Mouse (Mus musculus): ENCODE measurements around the gene Mat1a. TPM values are rescaled to one million over a fixed set of nuclear protein-coding genes. Genes with fewer than 3 reads are reported as not detected.

Gene Mat1a
- total RNA-seq, 2 experiments from 2014 or later = not detected

DNA sequence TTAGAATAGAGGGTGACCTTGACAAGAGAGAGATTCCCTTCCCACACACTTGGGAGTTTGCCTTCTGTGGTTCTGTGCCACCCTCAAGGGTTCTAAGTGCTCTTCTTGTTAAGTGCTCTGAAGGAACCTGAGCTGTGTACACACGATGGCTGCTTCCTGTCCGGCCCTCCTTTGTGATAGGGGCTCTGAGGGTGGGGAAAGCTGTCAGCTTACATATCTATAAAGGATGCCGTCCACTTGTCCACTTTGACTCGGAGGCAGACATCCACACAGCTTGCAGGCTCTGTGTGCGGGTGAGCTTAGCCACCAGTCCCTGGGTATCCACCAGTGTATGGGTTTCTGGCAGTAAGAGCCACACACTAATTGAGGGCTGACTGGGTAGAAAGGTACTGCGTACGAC is 26.7 kb downstream of the Mat1a start, which contains the start of gene Sftpa1:
Gene Sftpa1 (plus strand): TSS at position 243 of the 400 bp plus-strand sequence.
- ATAC-seq (replicated peaks; ENCODE audit: low FRiP score, poor library complexity, severe bottlenecking) = no peak

DNA sequence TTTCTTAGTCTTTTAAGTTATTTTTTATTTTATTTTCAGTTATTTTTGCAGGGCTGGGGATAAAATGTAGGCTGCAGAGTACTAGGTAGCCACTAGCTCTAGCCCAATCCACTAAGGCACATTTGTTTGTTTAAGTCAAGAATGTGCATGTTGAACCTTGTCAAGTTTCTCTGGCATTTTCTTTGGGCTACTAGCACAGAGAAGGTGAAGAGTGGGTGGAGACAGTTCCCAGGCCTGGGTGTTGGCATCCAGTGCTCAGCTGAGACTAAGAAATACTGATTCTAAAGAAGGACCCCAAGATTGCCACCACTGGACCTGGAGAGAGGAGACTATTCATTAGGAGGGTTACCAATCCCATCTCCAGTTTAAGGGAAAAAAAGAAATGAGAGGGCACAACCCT is 32.2 kb downstream of the Mat1a start:
- no peak for ATAC-seq (replicated peaks; ENCODE audit: low FRiP score, poor library complexity, severe bottlenecking)

DNA sequence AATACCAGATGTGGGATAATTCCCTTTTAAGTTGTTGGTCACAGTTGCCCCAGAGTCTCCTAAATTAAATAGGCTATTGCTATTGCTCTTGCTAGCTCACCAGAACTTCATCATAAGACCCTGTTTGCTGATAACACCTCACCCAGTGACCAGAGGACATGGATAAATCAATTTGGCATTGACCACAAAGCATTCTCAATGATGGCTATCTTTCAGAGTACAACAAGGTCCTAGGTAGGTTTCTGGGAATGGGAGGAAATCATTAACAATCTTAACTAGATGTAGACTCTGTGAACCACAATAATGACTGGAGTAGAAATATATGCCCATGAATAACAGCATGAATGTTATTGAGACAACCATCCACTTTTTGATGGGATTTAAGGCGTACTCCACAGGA is 35.9 kb downstream of the Mat1a start:
- ATAC-seq (replicated peaks; ENCODE audit: low FRiP score, poor library complexity, severe bottlenecking) = no peak

DNA sequence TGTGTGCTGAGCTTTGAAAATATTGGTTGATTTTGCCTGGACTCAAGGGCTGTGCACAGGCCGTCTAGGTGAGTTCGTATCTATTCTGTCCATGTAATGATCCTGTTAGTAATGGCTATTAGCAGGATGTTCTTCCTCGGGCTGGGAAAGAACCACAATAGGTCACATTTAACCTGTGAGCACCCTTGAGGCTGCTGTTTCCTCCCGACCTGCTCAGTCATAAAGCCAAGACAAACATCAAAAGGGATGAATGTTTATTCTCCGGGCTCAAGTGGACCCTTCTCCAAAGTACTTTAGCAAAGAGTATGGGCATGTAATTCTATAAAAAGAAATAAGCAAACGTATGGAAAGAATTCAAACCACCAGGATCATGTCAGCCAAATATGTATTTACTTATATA is 41.2 kb downstream of the Mat1a start:
- ATAC-seq (replicated peaks; ENCODE audit: low FRiP score, poor library complexity, severe bottlenecking) = no peak

DNA sequence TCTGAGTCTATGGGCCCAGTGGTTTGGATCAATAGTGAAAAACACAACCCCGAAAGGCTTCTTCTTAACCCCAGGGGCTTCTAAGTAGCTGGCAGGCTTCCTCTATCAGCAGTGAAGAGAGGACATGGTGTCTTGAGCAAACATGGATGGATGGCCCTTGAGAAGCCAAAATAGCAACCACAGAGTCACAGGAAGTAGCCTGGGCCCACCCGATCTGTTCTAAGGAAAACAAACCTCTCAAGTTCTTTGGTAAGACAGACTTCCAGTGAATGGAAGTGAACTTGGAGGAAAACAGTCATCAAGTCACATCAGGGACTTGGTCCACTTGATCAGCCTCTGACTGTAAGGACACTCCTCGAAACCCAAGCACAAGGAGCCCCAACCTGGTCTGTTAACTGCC is 42.1 kb downstream of the Mat1a start:
- no peak for ATAC-seq (replicated peaks; ENCODE audit: low FRiP score, poor library complexity, severe bottlenecking)

DNA sequence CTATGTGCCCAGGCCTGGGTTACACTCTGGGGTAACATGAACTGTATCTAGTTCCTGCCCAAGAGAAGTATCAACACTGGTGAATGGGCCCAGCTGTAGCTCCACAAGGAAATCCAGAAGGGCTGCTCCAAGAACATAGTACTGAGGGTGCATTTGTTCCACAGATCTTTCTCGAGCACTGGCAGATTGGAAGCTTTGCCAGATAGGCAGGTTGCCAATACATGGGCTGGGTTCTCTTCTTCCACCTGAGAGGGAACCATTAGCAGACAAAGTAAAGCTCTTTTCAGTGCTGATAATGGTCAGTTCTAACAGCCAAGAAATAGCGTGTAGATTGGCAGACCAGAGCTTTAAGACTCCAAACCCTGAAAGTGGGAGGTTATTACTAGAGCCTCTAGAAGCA is 42.5 kb downstream of the Mat1a start:
- no peak for ATAC-seq (replicated peaks; ENCODE audit: low FRiP score, poor library complexity, severe bottlenecking)

DNA sequence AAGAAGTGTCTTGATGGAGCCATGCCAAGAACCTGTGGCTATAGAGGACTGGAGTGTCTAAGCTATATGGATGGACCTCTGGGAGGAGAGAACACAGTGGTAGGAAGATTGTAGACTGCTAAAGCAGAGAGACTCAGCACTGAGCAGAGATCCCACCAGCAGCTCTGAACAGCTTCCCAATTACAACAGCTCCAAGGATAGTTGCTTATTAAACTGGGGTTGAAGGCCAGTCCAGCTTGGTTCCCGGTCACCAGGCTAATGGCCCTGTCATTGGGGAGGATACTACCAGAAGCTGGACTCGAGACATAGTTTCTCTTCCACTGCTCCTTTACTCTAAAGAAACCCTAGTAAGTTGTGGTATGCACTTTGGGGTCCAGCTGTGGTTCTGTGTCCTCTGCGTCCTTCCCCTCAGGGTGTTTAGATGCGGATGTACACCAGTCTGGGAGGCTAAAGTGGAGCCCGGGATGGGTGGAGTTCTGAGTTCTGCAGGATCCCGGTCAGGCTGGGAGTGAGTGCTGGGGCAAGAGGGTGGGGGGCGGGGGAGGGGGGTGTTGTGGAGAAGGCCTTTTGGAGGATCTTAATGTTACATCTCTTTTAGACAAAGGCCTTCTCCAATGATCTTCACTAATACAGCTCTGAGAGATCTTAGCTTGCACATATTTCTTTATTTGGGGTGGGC is 46.5 kb downstream of the Mat1a start, which contains the start of gene Mbl1:
Gene Mbl1 (plus strand): TSS at position 239 of the 679 bp plus-strand sequence.
- no peak for ATAC-seq (replicated peaks; ENCODE audit: low FRiP score, poor library complexity, severe bottlenecking)

DNA sequence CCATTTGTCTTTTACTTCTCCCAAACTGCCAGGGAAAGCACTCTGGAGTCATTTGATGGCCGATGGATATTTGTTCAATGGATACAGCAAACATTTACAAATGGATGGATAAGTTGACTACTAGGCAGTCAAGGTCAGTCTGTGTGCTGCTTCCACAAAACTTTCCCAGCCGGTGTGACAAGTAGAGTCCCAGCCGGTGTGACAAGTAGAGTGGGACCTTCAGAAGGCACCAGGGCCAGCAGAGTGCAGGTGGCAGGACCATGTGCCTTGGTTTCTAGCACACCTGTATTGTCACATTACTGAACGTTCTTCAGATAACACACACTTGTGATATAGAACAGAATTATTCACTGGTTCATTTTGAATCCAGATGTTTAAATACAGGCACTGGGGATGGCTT is 55.2 kb downstream of the Mat1a start:
- no peak for ATAC-seq (replicated peaks; ENCODE audit: low FRiP score, poor library complexity, severe bottlenecking)

DNA sequence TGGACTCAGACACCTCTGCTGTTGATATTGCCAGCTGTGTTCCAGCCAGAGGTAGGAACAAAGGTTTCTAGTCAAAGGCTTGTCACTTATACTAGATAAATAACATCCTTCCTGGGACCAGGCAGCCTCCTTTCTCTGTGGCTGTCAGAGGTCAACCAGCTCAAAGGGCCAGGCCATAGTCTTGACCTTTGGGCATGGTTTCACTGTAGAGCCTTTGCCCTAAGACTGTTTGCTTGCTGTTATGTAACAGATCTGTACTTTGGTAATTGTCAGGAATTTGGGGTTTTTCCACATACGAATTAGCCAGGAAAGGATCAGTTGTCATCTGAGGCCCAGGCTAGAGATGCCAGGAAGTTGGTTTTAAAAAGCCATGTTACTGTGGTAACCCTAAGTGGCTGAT is 55.9 kb downstream of the Mat1a start:
- ATAC-seq (replicated peaks; ENCODE audit: low FRiP score, poor library complexity, severe bottlenecking) = no peak

DNA sequence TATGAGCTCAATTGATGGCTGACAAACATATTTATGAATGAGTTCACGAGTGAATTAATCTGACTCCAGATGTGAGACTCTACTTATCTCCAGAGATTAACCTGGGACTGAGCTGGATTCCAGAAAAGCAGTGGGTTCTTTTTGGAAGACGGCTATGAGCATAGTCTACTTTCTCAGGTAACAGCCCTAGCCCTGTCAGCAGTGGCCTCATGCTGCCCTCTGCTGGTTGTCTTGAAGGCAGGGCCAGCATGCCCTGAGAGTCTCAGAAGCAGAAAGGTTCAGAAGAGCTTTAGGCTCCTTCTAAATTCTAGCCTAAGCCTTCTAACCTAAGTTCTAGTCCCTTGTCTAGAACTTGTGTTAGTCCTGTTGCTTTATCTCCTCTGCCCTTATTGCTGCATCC is 57.8 kb downstream of the Mat1a start:
- no peak for ATAC-seq (replicated peaks; ENCODE audit: low FRiP score, poor library complexity, severe bottlenecking)

DNA sequence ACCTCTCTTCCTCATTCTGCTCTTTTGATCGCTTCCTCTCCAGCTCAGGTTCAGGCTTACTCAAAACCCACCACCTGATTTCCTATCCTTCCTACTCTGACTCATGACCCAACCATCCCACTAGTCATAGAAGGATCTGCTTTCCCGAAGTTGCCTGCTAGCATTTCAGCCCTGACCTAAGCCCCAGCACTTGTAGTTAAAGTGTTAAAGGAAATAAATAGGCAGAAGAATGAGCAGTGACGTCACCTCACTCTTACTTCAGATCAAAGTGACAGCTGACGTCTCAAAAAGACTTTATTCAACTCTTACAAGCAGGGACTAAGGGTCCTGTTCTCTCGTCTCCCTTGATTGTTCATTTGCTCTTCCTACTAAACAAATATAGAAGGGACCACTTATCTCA is 62.4 kb downstream of the Mat1a start:
- no peak for ATAC-seq (replicated peaks; ENCODE audit: low FRiP score, poor library complexity, severe bottlenecking)

DNA sequence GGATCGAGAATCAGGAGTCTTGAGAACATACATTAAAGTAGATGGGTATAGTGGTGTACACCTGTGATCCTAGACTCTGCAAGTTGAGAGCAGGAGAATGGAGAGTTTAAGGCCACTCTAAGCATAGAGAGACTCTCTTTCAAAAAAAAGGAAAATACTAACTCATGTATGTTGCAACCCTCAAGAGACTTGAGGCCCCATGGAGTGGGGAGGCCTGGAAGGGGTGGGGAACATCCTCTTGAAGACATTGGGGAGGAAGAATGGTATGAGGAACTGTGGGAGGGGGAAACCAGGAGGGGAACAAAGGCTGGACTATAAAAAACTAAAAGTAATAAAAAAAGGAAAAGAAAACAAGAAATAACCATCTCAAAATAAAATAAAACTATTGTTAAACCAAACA is 63.7 kb downstream of the Mat1a start:
- no peak for ATAC-seq (replicated peaks; ENCODE audit: low FRiP score, poor library complexity, severe bottlenecking)

DNA sequence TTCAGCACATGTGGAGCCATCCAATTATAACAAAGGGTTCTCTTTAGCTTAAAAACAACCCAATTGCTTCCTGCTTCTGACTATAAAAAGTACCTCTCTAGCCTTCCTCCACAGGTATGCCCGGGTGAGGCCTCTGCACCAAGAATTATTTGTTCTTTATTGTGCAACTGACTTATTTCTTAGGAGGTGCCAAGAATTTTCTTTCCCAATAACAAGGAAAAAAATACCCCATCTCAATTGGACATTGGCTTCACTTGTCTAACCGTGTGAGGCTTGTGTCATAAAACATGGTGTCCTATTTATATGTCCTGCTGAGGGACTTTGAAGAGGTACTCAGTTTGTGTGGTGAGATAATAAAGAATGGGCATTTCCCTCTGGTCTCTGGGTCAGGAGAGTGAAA is 65.7 kb downstream of the Mat1a start:
- no peak for ATAC-seq (replicated peaks; ENCODE audit: low FRiP score, poor library complexity, severe bottlenecking)

Other genes with a start within 250 kb of the Mat1a start
- gene Sh2d4b, start 211.8 kb upstream of the Mat1a start, total RNA-seq (2015; ENCODE audit: low replicate concordance) = not detected in 2 replicates
- 0.39 TPM in 1 of 2 replicates, not detected in the other for gene Sh2d4b, start 211.8 kb upstream of the Mat1a start, total RNA-seq (2017; ENCODE audit: low replicate concordance)
- gene Tspan14, start 138.2 kb upstream of the Mat1a start, total RNA-seq (2015; ENCODE audit: low replicate concordance) = 8.8 and 13.3 TPM in 2 replicates
- gene Tspan14, start 138.2 kb upstream of the Mat1a start, total RNA-seq (2017; ENCODE audit: low replicate concordance) = 4.4 and 7.9 TPM in 2 replicates
- gene Fam213a, start 91.2 kb upstream of the Mat1a start, total RNA-seq (2015; ENCODE audit: low replicate concordance) = 162 and 195 TPM in 2 replicates
- 261 and 301 TPM in 2 replicates for gene Fam213a, start 91.2 kb upstream of the Mat1a start, total RNA-seq (2017; ENCODE audit: low replicate concordance)
- gene Dydc2, start 35.8 kb upstream of the Mat1a start, total RNA-seq (2015; ENCODE audit: low replicate concordance) = not detected in 2 replicates
- not detected in 2 replicates for gene Dydc2, start 35.8 kb upstream of the Mat1a start, total RNA-seq (2017; ENCODE audit: low replicate concordance)
- gene Dydc1, start 32.1 kb upstream of the Mat1a start, total RNA-seq (2015; ENCODE audit: low replicate concordance) = not detected in 2 replicates
- not detected in 2 replicates for gene Dydc1, start 32.1 kb upstream of the Mat1a start, total RNA-seq (2017; ENCODE audit: low replicate concordance)
- not detected in 2 replicates for gene Sftpa1, start 26.7 kb downstream of the Mat1a start, total RNA-seq (2015; ENCODE audit: low replicate concordance)
- not detected in 2 replicates for gene Sftpa1, start 26.7 kb downstream of the Mat1a start, total RNA-seq (2017; ENCODE audit: low replicate concordance)
- not detected in 2 replicates for gene Mbl1, start 46.4 kb downstream of the Mat1a start, total RNA-seq (2015; ENCODE audit: low replicate concordance)
- gene Mbl1, start 46.4 kb downstream of the Mat1a start, total RNA-seq (2017; ENCODE audit: low replicate concordance) = not detected in 2 replicates
- gene Sftpd, start 80.1 kb downstream of the Mat1a start, total RNA-seq (2015; ENCODE audit: low replicate concordance) = not detected in 2 replicates
- not detected in 2 replicates for gene Sftpd, start 80.1 kb downstream of the Mat1a start, total RNA-seq (2017; ENCODE audit: low replicate concordance)
- not detected in 2 replicates for gene Gm2832, start 173.8 kb downstream of the Mat1a start, total RNA-seq (2015; ENCODE audit: low replicate concordance)
- gene Gm2832, start 173.8 kb downstream of the Mat1a start, total RNA-seq (2017; ENCODE audit: low replicate concordance) = not detected in 2 replicates
- not detected in 2 replicates for gene Gm5798, start 243.6 kb downstream of the Mat1a start, total RNA-seq (2015; ENCODE audit: low replicate concordance)
- gene Gm5798, start 243.6 kb downstream of the Mat1a start, total RNA-seq (2017; ENCODE audit: low replicate concordance) = not detected in 2 replicates